Mouse (Mus musculus) bone marrow macrophage, adult 2 months (primary cell): ENCODE results near the gene B3gnt3.

ENCODE experiments used
- CTCF ChIP-seq: IDR thresholded peaks from 2 replicates; pipeline ENCODE4 v1.5.1; 2012; ENCODE audit warnings: low read depth, mild to moderate bottlenecking, low read length, moderate library complexity
- POLR2A ChIP-seq: IDR thresholded peaks from 2 replicates; pipeline ENCODE4 v1.6.1; 2012; ENCODE audit warnings: mild to moderate bottlenecking, low read depth, low read length, borderline replicate concordance

DNA sequence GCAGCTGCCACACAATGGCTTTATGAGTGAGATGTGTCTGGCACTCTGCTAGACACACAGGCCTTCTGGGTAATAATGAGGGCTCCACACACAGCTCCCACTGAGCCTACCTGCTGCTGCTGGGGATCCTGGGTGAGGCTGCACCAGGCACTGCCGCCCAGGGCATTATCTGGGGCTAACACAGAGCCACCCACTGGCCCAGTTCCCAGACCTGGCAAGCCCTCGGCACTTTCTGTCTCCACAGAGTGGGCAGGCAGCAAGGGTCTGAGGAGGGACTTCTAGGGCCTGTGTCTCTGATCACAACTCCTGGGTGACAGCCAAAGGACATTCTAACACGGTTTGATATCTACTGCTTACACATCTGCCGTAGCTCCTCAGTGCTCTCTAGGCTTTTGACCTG, 17.6 kb upstream of the B3gnt3 start:
- TF ChIP-seq CTCF (no peak), POLR2A (no peak)
